Mouse (Mus musculus): ENCODE data around the gene Axin1.
A peak's percentile ranks its signal among the peaks of the same experiment; 100 is the strongest.

Gene Axin1

DNA sequence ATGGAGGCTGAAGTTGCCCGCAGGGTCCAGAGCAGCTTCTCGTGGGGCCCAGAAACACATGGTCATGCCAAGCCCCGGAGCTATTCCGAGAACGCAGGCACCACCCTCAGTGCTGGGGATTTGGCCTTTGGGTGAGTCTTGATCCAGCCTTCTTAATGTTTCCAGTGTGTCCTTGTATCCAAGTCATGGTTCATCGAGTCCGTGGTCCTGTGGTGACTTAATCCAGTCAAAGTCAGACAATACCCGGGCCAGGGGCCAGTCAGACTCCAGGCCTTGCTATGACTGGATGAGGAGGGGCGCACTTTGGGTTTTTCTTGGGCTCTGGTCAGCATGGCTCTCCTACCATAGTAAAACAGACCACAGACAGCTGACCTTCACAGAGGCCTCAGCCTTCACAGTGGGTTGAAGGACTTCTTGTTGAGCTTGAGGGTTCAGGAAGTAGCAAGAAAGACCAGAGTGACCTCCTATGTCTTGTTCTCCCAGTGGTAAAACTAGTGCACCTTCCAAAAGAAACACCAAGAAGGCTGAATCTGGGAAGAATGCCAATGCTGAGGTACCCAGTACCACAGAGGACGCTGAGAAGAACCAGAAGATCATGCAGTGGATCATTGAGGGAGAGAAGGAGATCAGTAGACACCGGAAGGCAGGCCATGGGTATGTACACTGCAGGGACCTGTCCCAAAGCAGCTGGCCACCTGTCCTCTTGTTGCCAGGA is 49.8 kb downstream of the Axin1 start:
- no peak for DNase-seq (ENCODE audit: low read depth, low spot score)

GRCm38 (mm10) chr17:26191486-26191885 is 53.0 kb downstream of the Axin1 start:
- peak; percentile 48 for DNase-seq (ENCODE audit: low read depth, low spot score)

DNA sequence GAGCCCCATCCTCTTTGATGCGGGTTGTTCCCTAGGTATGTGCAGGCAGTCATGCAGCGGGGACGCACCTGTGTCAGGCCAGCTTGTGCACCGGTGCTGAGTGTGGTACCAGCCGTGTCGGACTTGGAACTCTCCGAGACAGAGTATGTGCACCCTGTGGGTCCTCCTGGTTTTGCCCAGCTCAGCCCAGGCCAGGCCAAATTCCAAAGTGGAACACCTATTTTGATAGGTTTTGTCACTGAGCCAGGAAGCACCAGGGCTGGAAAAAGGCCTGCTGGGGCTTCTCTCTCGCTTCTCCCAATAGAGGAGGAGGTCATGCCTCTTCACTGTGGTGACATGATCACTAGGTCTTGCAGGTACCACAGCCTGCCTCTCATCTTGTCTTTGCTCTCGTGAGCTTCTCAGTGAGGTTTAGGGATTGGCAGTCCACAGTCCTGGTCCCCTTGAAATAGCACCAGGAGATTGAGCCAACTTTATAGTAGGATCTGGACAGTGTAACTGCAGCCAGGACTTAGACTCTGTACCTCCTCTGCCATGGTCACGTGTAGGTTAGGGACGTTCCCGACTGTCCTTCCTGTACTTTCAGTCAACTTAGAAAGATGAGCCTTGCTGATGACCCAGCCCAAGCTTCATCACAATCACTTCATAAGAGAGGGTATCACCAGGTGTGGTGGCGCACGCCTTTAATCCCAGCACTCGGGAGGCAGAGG is 54.1 kb downstream of the Axin1 start:
- no peak for DNase-seq (ENCODE audit: low read depth, low spot score)

DNA sequence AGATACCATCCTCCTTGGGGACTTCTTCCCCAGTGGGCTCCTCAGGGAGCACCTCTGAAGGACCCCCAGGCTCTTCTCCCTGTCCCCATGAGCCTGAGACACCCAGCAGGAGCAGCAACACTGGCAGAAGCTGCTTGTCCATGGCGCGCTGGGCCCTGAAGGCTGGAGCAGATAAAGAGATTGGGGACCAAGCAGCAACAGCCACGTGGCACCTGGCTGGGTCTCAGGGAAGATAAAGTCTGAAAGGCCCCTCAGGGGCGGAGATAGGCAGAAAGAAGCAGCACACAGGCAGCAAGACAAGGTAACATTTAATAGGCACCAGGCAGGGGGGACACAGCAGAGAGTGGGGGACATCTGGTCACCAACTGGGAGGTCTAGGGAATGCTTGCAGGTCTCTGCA is 60.4 kb downstream of the Axin1 start, which contains the start of gene Pdia2:
TSS of gene Pdia2 (minus strand) at position 196 of the 400 bp plus-strand sequence.
- no peak for DNase-seq (ENCODE audit: low read depth, low spot score)

- peak; percentile 58 for DNase-seq (ENCODE audit: low read depth, low spot score)
Observed at GRCm38 (mm10) chr17:26200831-26201705, 62.6 kb downstream of the Axin1 start.

DNA sequence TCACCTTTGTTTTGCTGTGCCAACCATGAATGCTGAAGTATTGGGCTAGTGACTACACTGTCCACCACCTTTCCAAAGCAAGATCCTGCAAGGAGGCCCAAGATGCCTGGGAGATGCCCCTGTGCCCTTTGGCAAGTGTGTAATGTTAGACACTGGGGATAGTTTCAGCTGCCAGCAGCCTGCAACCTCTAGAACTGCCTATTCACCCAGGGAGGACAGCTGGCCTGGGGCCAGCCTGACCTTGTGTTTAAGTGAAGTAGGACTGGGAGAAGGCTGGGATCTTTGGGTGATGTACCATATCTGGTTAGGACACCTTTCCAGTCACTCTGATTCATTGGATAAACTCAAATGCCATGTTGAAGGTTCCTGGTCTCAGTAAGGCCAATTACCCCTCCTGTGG is 63.5 kb downstream of the Axin1 start:
- no peak for DNase-seq (ENCODE audit: low read depth, low spot score)

DNA sequence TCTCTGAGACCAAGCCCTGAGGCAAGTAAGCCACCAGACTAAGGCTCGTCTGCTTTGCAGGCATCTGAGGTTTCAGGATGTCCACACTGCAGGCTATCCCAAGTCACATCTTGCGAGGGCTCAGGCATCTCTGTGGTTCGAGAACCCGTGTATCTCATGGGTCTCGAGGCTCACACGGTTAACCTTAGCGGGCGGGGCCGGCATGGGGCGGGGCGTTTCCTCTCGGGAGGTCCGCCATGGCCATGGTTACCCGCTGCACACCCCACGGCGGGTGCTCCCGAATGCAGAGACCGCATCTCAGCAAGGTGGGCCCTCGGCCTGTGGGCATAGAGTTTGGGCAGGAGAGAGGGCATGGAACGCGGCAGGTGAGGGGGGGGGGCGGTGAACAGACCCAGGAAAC is 64.2 kb downstream of the Axin1 start, which contains the start of gene Rgs11:
TSS of gene Rgs11 (plus strand) at position 215 of the 400 bp plus-strand sequence.
- no peak for DNase-seq (ENCODE audit: low read depth, low spot score)

GRCm38 (mm10) chr17:26203321-26203811 is 64.9 kb downstream of the Axin1 start:
- DNase-seq (ENCODE audit: low read depth, low spot score): peak; percentile 58

GRCm38 (mm10) chr17:26204766-26205165 is 66.3 kb downstream of the Axin1 start:
- DNase-seq (ENCODE audit: low read depth, low spot score): no peak

DNA sequence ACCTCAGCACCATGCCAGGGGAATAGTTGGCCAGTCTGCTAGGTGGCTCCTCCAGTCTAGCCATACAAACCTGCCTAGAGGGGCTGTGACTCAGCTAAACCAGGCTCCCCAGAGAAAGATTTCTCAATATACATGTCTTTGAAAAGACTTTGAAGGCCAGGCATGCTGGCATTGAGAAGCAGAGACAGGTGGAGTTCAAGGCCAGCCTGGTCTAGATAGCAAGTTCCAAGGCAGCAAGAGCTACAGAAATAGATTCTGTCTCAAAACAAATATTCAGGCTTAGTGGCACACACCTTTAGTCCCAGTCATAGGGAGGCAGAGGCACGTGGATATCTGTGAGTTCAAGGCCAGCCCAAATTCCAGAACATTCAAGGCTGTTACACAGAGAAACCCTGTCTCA is 67.9 kb downstream of the Axin1 start:
- DNase-seq (ENCODE audit: low read depth, low spot score): peak; percentile 56

- DNase-seq (ENCODE audit: low read depth, low spot score): peak; percentile 33
Observed at GRCm38 (mm10) chr17:26207686-26208085, 69.2 kb downstream of the Axin1 start, which contains the start of gene Arhgdig. Gene Arhgdig, minus strand, starts transcription at chr17:26207786.

GRCm38 (mm10) chr17:26212241-26212640 is 73.8 kb downstream of the Axin1 start:
- DNase-seq (ENCODE audit: low read depth, low spot score): no peak

DNA sequence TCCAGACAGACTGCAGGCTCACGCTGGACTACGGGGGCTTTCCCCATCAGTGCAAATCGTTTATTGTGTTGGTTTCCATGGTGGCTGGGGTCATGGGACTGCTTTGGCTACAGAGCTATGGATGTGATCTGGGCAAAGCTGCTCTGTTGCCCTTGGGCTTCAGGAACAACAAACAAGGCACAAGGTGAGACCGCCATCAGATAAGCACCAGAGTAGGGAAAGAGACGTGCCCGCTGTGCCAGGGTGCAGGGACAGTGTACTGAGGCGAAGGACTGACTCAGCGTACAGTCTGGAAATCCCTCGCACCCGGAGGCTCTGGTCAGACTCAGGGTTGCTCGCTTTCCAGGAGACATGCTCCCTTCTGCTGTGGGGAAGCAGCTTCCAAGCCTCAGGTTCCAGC is 74.2 kb downstream of the Axin1 start:
- DNase-seq (ENCODE audit: low read depth, low spot score): no peak

GRCm38 (mm10) chr17:26221508-26221907 is 83.0 kb downstream of the Axin1 start:
- no peak for DNase-seq (ENCODE audit: low read depth, low spot score)

- DNase-seq (ENCODE audit: low read depth, low spot score): no peak
Observed at GRCm38 (mm10) chr17:26225150-26225549, 86.7 kb downstream of the Axin1 start.

- DNase-seq (ENCODE audit: low read depth, low spot score): no peak
Observed at GRCm38 (mm10) chr17:26229776-26230175, 91.3 kb downstream of the Axin1 start.

GRCm38 (mm10) chr17:26231156-26231555 is 92.7 kb downstream of the Axin1 start:
- DNase-seq (ENCODE audit: low read depth, low spot score): peak; percentile 89

DNA sequence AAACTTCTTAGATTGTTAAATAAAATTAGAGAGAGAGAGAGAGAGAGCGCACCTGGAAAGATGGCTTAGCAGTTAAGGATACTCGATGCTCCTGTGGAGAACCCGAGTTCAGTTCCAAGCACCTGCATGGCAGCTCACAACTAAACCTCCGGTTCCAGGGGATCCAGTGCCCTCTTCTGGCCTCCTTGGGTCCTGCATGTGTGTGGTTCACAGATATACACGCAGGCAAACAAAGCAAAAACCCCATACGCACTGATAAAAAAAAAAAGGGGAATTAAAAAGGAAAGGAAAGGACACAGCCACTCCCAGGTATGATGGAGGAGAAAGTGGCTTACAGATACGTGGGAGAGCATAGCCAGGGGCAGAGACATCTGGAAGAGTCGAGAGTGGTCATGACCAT is 94.4 kb downstream of the Axin1 start:
- peak; percentile 79 for DNase-seq (ENCODE audit: low read depth, low spot score)

- DNase-seq (ENCODE audit: low read depth, low spot score): no peak
Observed at GRCm38 (mm10) chr17:26234386-26234785, 95.9 kb downstream of the Axin1 start.

- DNase-seq (ENCODE audit: low read depth, low spot score): no peak
Observed at GRCm38 (mm10) chr17:26235077-26235815, 96.8 kb downstream of the Axin1 start.

DNA sequence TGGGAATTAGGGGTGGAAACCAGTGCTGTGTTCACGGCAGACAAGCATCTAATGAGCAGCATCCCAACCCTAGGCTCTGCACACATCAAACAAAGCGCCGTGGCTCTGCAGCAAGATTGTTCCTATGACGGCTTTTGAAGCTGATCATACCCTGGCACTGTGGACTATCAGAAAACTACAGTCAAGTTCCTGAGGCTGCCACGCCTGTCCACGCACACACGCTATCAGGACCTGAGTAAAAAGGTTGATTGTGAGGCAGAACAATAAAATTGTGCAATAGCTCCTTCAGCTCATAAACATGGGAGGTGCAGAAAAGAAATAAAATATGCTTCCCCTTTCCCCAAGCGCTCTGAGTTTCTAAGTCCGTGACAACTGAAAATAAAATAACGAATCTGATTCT is 99.2 kb downstream of the Axin1 start:
- no peak for DNase-seq (ENCODE audit: low read depth, low spot score)

All from R1 (cell line).